Mouse (Mus musculus) hindbrain, embryonic 13.5 days (tissue): ENCODE measurements around the gene Serpinf2. TPM values are rescaled to one million over a fixed set of nuclear protein-coding genes. Genes with fewer than 3 reads are reported as not detected.

Source experiments
- ATAC-seq: fragments of 200-750 bp; cut with Nextera tagmentation; 2 replicates; pipeline ENCODE4 v1.8.0; 2017; ENCODE audit warnings: moderate TSS enrichment; ENCODE audit not compliant: low FRiP score
- H3K27ac ChIP-seq: fragments of 300-500 bp; sonication (generic); 2 replicates; pipeline ENCODE4 v1.5.1; 2015; ENCODE audit warnings: inconsistent platforms, mild to moderate bottlenecking, moderate library complexity
- H3K27me3 ChIP-seq: fragments of 300-500 bp; sonication (generic); 2 replicates; pipeline ENCODE4 v1.6.1; 2015; ENCODE audit warnings: mild to moderate bottlenecking, inconsistent platforms
- H3K36me3 ChIP-seq: fragments of 300-500 bp; sonication (generic); 2 replicates; pipeline ENCODE4 v1.6.1; 2015; ENCODE audit warnings: mild to moderate bottlenecking, inconsistent platforms
- H3K4me1 ChIP-seq: fragments of 300-500 bp; sonication (generic); replicated peaks from 2 replicates; pipeline ENCODE4 v1.6.1; 2015; ENCODE audit warnings: inconsistent platforms
- H3K4me2 ChIP-seq: fragments of 300-500 bp; sonication (generic); 2 replicates; pipeline ENCODE4 v1.6.1; 2015; ENCODE audit warnings: inconsistent platforms, mild to moderate bottlenecking, moderate library complexity
- H3K4me3 ChIP-seq: fragments of 300-500 bp; sonication (generic); 2 replicates; pipeline ENCODE4 v1.5.1; 2015; ENCODE audit warnings: mild to moderate bottlenecking, inconsistent platforms
- H3K9ac ChIP-seq: fragments of 300-500 bp; sonication (generic); 2 replicates; pipeline ENCODE4 v1.6.1; 2015; ENCODE audit warnings: mild to moderate bottlenecking, inconsistent platforms
- H3K9me3 ChIP-seq: fragments of 300-500 bp; sonication (generic); 2 replicates; pipeline ENCODE4 v1.6.1; 2016; ENCODE audit warnings: inconsistent platforms
- whole genome bisulfite sequencing: fragments of 180-500 bp; shearing (Covaris S2); methylation state at CpG from one replicate; pipeline ENCODE4 v1.1.7; 2015; 5-methylcytosine and 5-hydroxymethylcytosine counted together
- polyA plus RNA-seq: library from polyadenylated mRNA; unstranded; fragments of >200 nt; fragmentation: Nextera tagmentation; extraction: Ambion mirVana; gene quantifications from 2 replicates; pipeline ENCODE4 v1.2.1, GENCODE M21; 2015

The Serpinf2 gene
- polyA plus RNA-seq, 1 experiment from 2014 or later, result not detected

GRCm38 (mm10) chr11:75465051-75465450 lies 25.7 kb upstream of the Serpinf2 start:
- Histone ChIP-seq H3K27me3 (0 out of 2 replicates have a peak, but pooled peaks cover 19% of the 10 kb centered on the region), H3K36me3 (peaks cover 23% of the 10 kb centered on the region), H3K9me3 (no peaks in the 10 kb centered on the region), H3K4me1 (peaks cover 36% of the 10 kb centered on the region), H3K9ac (no peak overlapping the region), H3K27ac (no peak overlapping the region), H3K4me2 (no peak overlapping the region), H3K4me3 (no peak overlapping the region)
- 90% methylated on average over 6 of the region's 6 CpGs for WGBS
- no peak for ATAC-seq

DNA sequence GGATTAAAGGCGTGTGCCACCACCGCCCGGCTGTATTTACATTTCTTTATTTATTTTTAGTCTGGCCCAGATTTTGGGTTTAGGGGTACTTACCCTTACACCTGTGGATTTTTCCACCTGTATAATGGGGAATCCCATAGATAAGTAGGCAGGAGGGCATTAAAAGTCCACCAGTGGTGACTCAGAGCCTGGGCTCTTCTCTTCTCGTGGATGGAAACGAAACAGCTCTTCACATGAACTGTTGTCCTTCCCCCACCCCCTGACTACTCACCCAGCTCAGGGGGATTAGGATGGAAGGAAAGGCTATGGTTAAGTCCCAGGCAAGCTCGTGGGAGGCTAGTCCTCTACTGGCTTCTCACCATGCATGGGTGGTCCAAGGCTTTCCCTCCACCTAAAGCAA lies 25.0 kb upstream of the Serpinf2 start:
- Histone ChIP-seq H3K4me1 (peaks cover 42% of the 10 kb centered on the region), H3K27me3 (0 out of 2 replicates have a peak, but pooled peaks cover 16% of the 10 kb centered on the region), H3K9me3 (no peaks in the 10 kb centered on the region), H3K4me3 (no peak overlapping the region), H3K36me3 (peaks cover 23% of the 10 kb centered on the region), H3K4me2 (no peak overlapping the region), H3K27ac (no peak overlapping the region), H3K9ac (no peak overlapping the region)
- ATAC-seq, result no peak
- 89% methylated on average over 6 of the region's 6 CpGs for WGBS

- WGBS, result 76% methylated on average over 4 of the region's 4 CpGs
- H3K36me3 ChIP-seq, result peaks cover 23% of the 10 kb centered on the region
- H3K27me3 ChIP-seq, result 0 out of 2 replicates have a peak, but pooled peaks cover 14% of the 10 kb centered on the region
- H3K4me2 ChIP-seq, result no peak overlapping the region; the same call in 1 of the 2 replicates
- H3K4me1 ChIP-seq, result peaks cover 44% of the 10 kb centered on the region
- no peak for ATAC-seq
- no peak overlapping the region for H3K27ac ChIP-seq
- no peaks in the 10 kb centered on the region for H3K9me3 ChIP-seq
- H3K9ac ChIP-seq, result no peak overlapping the region
- no peak overlapping the region for H3K4me3 ChIP-seq
Observed at GRCm38 (mm10) chr11:75463624-75464023, 24.2 kb upstream of the Serpinf2 start.

DNA sequence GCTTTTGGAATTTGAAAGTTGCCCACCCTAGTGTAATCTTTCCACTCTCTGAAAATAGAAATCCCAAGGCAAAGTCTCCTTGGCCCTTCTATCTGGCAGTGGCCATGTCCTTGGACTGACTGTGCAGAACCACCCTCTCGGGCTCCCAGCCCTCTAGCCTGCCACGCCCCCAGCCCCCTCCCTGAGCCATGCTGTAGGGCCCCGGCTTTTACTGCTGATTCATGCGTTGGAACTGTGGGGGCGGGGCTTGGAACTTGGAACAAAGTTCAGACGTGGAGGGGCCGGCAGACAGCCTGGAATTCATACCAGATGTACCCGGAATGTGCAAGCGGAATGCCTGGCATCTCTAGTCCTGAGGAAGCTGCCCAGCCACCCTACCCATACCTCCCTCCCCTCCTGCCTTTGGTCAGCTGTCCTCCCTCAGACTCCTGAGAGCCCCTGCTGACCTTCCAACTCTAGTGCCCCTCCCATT lies 23.5 kb upstream of the Serpinf2 start:
- H3K36me3 ChIP-seq, result peaks cover 23% of the 10 kb centered on the region
- H3K27ac ChIP-seq, result peak overlapping the region; percentile 78; the same call in 1 of the 2 replicates
- H3K4me1 ChIP-seq, result peaks cover 42% of the 10 kb centered on the region
- 7% methylated on average over 9 of the region's 9 CpGs for WGBS
- ATAC-seq, result no peak
- H3K9me3 ChIP-seq, result no peaks in the 10 kb centered on the region
- peak overlapping the region; percentile 76 for H3K4me3 ChIP-seq
- H3K4me2 ChIP-seq, result peak overlapping the region; percentile 98
- peak overlapping the region; percentile 81; the same call in 1 of the 2 replicates for H3K9ac ChIP-seq
- 0 out of 2 replicates have a peak, but pooled peaks cover 8% of the 10 kb centered on the region for H3K27me3 ChIP-seq

DNA sequence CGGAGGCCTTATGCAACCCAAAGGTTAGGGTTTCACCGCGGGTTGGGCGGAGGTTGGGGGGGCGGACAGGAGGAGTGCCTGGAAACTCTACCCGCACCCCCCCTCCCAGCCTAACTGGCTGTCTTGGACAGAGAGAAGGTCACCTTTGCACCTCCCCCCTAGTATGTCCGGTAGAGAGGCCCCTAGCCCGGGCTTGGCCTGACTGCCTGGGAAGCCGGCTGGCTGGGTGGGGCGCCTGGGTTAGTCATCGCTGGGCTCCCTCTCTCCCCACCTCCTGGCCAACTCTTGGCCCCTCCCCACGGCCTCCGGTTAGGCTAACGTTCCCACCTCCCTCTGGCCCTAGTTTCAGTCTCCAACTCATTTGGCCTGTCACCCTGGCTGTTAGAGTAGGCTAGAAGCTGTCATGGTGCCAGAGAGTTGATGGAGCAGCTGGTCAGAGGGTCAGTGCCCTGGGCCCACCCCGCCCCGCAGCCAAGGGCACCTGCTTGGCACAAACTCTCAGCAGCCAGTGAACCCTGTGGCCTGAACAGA lies 22.9 kb upstream of the Serpinf2 start:
- Histone ChIP-seq H3K4me1 (peaks cover 36% of the 10 kb centered on the region), H3K9me3 (no peaks in the 10 kb centered on the region), H3K4me3 (peak overlapping the region; percentile 76), H3K27ac (peak overlapping the region; percentile 78), H3K27me3 (0 out of 2 replicates have a peak, but pooled peaks cover 5% of the 10 kb centered on the region), H3K9ac (peak overlapping the region; percentile 81), H3K4me2 (peak overlapping the region; percentile 98), H3K36me3 (peaks cover 23% of the 10 kb centered on the region)
- ATAC-seq, result no peak
- 6% methylated on average over 14 of the region's 16 CpGs for WGBS

DNA sequence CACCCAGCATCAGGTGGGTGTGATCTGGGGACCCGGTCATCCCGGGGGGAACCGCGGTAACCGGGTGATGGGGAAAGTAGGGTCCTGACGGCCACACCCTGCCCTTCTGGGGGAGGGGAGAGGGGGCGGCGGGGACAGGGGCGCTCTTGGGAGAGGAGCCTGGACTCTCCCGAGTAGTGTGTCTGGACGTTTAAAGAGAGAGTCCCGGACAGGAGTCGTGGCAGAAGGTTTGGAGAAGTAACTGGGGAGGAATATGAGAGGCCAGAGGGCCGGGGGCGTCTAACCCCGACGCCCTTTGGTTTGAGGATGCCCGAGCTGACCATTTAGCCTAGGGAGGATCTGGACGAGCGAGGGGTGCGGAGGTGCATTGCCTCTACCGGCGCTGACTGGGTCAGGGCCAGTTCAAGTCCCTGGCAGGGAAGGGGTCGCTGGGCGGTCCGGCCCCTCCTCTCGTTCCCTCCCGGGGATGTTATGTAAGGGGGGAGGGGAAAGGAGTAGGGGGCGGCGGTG lies 22.4 kb upstream of the Serpinf2 start:
- H3K4me2 ChIP-seq, result peak overlapping the region; percentile 98
- peaks cover 20% of the 10 kb centered on the region for H3K36me3 ChIP-seq
- H3K27ac ChIP-seq, result peak overlapping the region; percentile 78
- peak overlapping the region; percentile 76 for H3K4me3 ChIP-seq
- H3K9ac ChIP-seq, result peak overlapping the region; percentile 81
- WGBS, result under 1% methylated on average over 30 of the region's 30 CpGs
- ATAC-seq, result peak; percentile 50
- H3K27me3 ChIP-seq, result 0 out of 2 replicates have a peak, but pooled peaks cover 1% of the 10 kb centered on the region
- no peaks in the 10 kb centered on the region for H3K9me3 ChIP-seq
- peaks cover 36% of the 10 kb centered on the region for H3K4me1 ChIP-seq

DNA sequence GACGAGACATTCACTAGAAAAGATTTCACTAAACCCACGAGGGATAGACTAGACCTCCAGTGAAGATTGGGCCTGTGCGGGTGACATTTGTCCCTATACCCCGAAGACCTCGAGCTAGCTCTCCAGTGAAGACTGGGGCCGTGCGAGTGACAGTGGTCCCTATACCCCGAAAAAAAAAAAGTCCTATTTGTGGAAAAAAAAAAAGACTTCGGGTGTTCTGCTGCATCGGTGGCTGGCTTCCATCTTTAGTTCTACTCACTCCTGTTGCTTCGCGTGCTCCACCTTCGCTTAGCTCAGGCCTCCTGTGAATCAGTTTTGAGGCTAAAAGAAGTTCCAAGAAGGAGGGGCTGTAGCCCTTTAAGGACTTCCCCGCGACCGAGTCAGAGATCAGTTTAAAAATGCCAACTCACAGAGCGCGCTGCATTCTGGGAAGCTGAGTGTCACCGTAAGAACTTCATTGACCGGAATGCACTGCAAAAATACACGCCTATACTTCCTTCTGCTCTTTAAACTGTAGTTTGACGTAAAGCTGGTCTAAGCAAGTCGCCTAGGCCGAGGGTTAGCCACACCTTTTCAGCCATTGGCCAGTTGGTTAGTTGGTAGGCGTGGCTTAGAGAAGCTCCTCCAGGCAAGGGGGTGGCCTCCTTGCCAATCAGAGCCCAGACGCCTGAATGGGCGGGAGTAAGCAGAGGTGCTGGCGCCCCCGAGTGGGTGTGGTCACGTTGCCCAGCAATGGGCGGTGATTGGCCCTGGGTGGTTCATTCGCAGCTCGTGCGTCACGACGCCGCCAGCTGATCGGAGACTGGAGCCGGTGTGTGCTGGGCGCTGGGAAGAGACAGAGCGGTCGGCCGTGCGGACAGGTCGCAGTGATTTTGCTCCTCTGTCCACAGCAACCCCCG lies 21.7 kb upstream of the Serpinf2 start, which contains the start of gene Tlcd2:
Gene Tlcd2, plus strand, starts transcription at position 872 of the 899 bp plus-strand sequence.
- H3K4me2 ChIP-seq, result peak within 1 kb of the TSS; percentile 98
- under 1% methylated on average over 46 of the region's 46 CpGs for WGBS
- ATAC-seq, result peak; percentile 96

DNA sequence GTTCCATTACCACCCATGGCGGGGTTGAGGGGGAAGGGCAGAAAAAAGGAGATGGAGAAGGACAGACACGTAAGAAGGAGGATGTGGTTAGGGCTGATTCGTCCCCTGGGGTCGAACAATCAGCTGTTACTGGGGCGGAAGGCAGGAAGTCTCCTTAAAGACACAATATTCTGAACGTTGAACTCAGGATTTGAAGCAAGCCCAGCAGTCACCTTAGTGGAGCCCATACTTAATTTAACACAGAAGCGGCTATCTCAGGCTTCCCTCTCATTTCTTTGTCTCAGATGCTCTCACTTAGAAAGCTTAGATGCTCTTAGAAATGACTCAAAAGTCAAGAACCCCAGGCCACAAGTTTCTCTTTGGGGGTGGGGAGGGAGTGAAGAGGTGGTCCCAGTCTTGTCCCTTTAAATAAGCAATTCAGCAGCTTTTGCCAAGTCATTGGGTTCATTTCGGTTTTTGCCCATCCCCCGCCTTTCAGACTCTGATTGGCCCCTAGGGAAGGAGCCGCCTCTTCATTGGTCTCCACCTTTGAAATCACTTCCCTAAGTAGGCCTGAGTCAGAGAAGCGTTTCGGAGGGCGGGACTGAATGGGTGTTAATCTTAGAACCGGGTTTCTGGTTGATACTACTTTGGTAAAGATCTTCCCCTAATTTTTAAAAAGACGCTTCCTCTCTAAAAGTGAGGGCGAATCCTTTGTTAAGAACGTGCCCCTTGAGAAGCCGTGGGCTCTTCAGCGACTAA lies 20.9 kb upstream of the Serpinf2 start:
- WGBS, result 2% methylated on average over 19 of the region's 19 CpGs
- peak overlapping the region; percentile 76 for H3K4me3 ChIP-seq
- no peak for ATAC-seq
- H3K4me1 ChIP-seq, result peaks cover 36% of the 10 kb centered on the region
- no peaks in the 10 kb centered on the region for H3K27me3 ChIP-seq
- no peaks in the 10 kb centered on the region for H3K9me3 ChIP-seq
- H3K36me3 ChIP-seq, result peaks cover 10% of the 10 kb centered on the region
- H3K9ac ChIP-seq, result peak overlapping the region; percentile 61
- peak overlapping the region; percentile 62 for H3K4me2 ChIP-seq
- H3K27ac ChIP-seq, result peak overlapping the region; percentile 87

More for the DNA sequence above, 21.7 kb upstream of the Serpinf2 start, which contains the start of gene Tlcd2:
- Histone ChIP-seq H3K4me1 (peaks cover 36% of the 10 kb centered on the region), H3K9ac (peak within 1 kb of the TSS; percentile 81), H3K36me3 (peaks cover 17% of the 10 kb centered on the region), H3K9me3 (no peaks in the 10 kb centered on the region), H3K4me3 (peak within 1 kb of the TSS; percentile 76), H3K27ac (peak within 1 kb of the TSS; percentile 87), H3K27me3 (no peaks in the 10 kb centered on the region)

- peaks cover 4% of the 10 kb centered on the region for H3K36me3 ChIP-seq
- peak overlapping the region; percentile 76 for H3K4me3 ChIP-seq
- no peaks in the 10 kb centered on the region for H3K9me3 ChIP-seq
- 32% methylated on average over 5 of the region's 5 CpGs for WGBS
- H3K27ac ChIP-seq, result peak overlapping the region; percentile 87
- peak overlapping the region; percentile 46; the same call in 1 of the 2 replicates for H3K9ac ChIP-seq
- no peaks in the 10 kb centered on the region for H3K27me3 ChIP-seq
- H3K4me2 ChIP-seq, result peak overlapping the region; percentile 62
- no peak for ATAC-seq
- H3K4me1 ChIP-seq, result peaks cover 42% of the 10 kb centered on the region
Observed at GRCm38 (mm10) chr11:75459751-75460102, 20.3 kb upstream of the Serpinf2 start.

DNA sequence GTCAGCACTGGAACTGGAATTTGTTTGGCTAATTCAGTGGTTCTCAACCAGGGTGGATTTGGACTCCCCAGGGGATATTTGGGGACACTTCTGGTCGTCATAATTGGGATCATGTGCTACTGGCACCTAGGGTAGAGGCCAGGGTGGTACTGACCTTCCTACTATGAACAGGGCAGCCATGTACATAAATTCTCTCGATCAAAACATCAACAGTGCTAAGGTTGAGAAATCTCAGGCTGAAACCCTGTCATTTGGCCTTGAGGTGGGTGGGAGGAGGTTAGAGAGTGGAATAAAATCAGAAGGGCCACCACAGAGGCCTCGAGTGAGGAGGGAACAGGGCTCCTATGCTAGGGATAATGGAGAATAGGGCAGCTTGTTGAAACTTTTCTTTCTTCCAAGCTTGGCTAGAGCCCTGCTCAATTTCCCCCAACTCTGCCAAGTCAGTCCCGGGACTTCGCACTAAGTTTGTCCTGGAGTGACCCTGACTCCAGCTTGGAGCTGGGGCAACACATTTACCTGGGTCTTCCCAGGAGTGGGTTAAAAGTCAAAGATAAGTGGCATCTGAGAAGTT lies 19.8 kb upstream of the Serpinf2 start:
- ATAC-seq, result no peak
- no peak overlapping the region for H3K4me3 ChIP-seq
- H3K9ac ChIP-seq, result no peak overlapping the region
- no peaks in the 10 kb centered on the region for H3K9me3 ChIP-seq
- H3K27me3 ChIP-seq, result no peaks in the 10 kb centered on the region
- no peak overlapping the region for H3K27ac ChIP-seq
- peaks cover 42% of the 10 kb centered on the region for H3K4me1 ChIP-seq
- 77% methylated on average over 5 of the region's 5 CpGs for whole genome bisulfite sequencing
- no peaks in the 10 kb centered on the region for H3K36me3 ChIP-seq
- no peak overlapping the region; the same call in 1 of the 2 replicates for H3K4me2 ChIP-seq

DNA sequence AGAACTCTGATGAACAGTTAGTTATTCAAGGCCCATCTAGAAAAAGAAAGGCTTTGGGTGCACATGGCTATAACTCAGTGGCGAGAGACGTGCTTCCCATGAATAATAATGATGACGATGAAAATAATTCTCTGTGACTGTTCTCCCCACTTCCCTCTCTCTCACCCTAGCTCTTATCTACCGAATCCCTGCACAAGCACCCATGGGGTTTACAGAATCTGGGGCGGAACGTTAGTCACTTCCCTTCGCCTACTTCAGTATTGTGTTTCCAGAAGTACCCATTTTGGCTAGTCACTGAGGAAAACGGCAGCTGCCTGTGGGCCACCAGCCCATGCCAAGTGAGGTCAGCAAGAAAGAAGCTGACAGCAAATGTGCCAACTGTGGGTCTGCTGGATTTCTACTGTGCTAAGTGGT lies 19.2 kb upstream of the Serpinf2 start:
- Histone ChIP-seq H3K36me3 (no peaks in the 10 kb centered on the region), H3K9me3 (no peaks in the 10 kb centered on the region), H3K4me1 (peaks cover 47% of the 10 kb centered on the region), H3K9ac (no peak overlapping the region), H3K27me3 (no peaks in the 10 kb centered on the region), H3K4me3 (no peak overlapping the region), H3K4me2 (no peak overlapping the region), H3K27ac (no peak overlapping the region)
- ATAC-seq, result no peak
- 81% methylated on average over 8 of the region's 8 CpGs for WGBS
